Mouse (Mus musculus): ENCODE measurements around the gene Arpc1a. TPM values are rescaled to one million over a fixed set of nuclear protein-coding genes. Genes with fewer than 3 reads are reported as not detected.
"Not testable (repeated sequence)": the region's sequence is repeated elsewhere in the genome, so short reads cannot be mapped to it uniquely, and the experiment has no call there.

The Arpc1a gene
- total RNA-seq (2021) = 10 to 100 TPM; 65.0 to 66.6 TPM
- long read RNA-seq, experiment 1, transcript Arpc1a-201 (10 exons, 1,632 nt) = major isoform, 63 of 109 reads
- long read RNA-seq, experiment 1, partial matches to known transcripts = 37 of 109 reads
- long read RNA-seq, experiment 1, other reads (novel, unspliced or antisense) = 7 of 109 reads
- long read RNA-seq, experiment 2, transcript Arpc1a-201 (10 exons, 1,632 nt) = major isoform, 70 of 88 reads
- long read RNA-seq, experiment 2, partial matches to known transcripts = 12 of 88 reads
- long read RNA-seq, experiment 2, other reads (novel, unspliced or antisense) = 4 of 88 reads

DNA sequence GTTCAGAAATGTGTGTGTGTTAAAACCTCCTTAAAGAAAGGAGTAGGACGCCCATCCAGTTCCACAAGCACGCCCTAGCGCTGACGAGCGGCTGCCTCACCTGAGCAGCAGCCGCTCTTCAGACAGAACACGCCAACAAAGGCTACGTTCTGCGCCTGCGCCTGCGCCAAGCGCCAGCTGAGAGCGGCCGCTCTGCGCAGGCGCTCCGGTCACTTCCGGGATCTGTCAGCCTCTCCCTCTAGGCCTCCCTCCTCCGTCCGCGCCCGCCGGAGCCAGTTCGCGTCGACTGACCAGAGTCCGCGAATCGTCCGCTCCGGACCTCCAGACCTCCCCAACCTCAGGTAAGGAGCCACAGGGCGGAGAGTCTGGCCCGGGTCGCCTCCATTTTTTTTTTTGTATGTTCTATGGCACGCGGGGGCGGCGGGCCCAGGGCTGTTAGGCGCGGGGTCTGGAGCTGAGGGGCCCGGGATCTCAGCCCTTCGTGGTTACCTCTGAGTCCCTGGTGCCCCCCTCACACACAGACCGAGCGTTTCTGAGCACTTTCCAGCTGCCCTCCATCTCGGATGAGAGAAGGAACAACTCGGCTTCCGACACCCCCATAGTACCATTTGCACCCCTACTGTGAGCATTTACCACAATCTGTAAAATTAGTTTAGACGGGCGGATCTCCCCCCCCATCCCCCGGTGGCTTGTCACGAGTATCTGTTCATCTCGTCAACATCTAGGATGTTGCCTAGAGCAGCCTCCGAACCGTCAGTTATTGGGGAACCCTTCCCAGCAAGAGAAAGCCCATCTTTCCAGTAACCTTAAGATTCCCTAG is at the start of gene Arpc1a, which contains the start of gene Kpna7:
Gene Arpc1a (plus strand): TSS at position 199 of the 820 bp plus-strand sequence.
Gene Kpna7 (minus strand): TSS at position 399 of the 820 bp plus-strand sequence.
- DNase-seq (ENCODE audit: low spot score in 2 of 2) = peak; percentile 88 to 95

DNA sequence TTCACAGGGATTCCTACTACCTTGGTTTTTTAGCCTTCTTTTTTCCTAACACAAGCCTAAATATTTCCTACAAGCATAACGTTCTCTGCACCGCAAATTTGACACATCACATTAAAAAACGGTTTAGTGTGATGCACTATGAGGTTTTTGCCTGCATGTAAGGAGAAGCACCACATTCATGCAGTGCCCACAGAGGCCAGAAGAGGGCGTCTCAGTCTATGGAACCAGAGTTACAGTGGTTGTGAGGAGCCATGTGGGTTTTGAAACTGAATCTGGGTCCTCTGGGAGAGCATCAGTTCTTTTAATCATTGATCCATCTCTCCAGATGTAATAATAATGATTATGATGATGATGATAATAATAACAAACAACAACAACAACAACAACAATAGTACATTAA is 42.0 kb upstream of the Arpc1a start:
- DNase-seq (ENCODE audit: low spot score in 2 of 2) = no peak

DNA sequence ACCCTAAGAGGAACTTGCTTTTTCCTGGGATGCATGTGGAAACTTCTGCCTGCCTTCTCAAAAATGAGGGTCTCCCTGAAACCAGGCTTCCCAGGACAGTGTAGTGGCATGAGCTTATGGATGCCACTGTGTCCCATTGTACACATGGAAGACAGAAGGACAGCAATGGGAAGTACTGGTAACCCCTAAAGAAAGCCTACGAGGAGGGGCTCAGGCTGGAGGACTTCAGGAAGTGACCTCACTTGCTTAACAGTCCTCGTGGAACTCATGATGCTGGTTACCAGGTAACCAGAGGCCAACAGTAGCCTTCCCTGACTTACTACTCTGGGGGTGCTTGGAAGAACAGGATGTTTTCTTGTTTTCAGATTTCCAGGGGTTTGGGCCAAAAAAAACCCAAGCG is 40.9 kb upstream of the Arpc1a start, which contains the start of gene 1700018F24Rik:
Gene 1700018F24Rik (plus strand): TSS at position 301 of the 400 bp plus-strand sequence.
- DNase-seq (ENCODE audit: low spot score in 2 of 2) = not testable (repeated sequence)

DNA sequence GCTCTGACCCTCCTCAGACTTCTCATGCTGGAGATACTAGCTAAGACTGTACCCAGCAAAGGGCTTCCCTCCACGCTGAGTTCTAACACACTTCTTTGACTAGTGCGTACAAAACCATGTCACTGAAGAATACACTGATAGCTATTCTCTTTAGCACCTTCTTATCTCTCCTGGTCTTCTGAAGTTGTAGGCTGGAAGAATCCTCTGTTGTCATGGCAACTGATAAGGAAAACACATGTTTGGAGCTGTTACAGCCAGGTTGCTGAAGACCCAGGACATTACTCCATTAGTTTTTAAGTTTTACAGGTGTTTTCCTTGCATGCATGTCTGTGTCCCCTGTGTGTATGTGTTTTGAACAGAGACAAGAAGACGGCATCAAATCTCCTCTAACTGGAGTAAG is 29.4 kb upstream of the Arpc1a start:
- not testable (repeated sequence) for DNase-seq (ENCODE audit: low spot score in 2 of 2)

DNA sequence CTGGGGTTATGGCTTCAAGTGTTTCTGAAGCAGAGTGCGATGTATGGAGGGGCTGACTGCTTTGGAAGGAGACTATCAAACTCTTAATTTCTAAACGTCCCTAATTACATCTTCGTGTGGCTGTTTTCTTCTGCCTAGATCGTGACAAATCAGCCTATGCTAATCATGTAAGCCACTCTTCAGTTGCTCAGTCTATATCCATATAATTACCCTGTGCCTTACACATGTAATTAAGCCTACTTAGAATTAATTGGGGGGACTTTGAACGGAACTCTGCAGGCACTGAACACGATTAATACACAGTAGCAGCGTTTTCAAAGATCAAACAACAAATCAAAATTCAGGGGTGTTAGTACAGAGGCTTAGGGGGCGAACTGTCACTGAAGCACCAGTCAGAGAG is 25.7 kb upstream of the Arpc1a start:
- DNase-seq (ENCODE audit: low spot score in 2 of 2) = no peak

DNA sequence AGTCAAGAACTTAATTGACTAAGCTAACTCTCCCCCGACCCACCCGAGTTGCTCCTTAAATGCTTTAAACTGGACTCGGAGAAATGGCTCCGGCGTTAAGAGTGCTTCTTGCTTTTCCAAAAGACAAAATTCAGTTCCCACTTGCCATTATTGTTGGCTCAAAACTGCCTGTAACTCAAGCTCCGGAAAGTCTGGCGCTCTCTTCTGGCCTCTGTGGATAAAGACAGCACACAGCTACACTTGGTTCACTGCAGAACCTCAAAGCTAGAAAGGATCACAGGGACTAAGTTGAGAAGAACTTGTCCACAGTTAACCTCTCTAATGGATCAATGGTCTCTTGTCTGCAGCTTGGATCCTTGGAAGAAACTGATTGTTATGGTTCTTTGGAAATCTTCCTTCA is 24.9 kb upstream of the Arpc1a start:
- DNase-seq (ENCODE audit: low spot score in 2 of 2) = no peak

DNA sequence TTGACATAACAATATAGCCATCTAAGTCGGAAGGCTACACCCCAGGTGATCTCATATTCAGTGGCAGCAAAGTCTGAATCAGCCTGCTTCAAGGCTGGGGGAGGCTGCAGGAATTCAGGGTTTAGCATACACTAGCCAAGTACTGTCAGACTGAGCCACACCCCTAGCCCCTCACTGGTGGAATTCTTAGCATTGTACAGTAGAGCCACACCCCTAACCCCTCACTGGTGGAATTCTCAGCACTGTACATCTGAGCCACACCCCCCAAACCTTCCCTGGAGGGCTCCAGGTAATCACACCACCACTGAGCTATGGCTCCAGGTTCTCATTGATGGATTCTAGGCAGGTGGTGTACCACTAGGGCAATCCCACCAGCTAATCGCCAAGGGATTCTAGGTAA is 24.1 kb upstream of the Arpc1a start:
- DNase-seq (ENCODE audit: low spot score in 2 of 2) = no peak

DNA sequence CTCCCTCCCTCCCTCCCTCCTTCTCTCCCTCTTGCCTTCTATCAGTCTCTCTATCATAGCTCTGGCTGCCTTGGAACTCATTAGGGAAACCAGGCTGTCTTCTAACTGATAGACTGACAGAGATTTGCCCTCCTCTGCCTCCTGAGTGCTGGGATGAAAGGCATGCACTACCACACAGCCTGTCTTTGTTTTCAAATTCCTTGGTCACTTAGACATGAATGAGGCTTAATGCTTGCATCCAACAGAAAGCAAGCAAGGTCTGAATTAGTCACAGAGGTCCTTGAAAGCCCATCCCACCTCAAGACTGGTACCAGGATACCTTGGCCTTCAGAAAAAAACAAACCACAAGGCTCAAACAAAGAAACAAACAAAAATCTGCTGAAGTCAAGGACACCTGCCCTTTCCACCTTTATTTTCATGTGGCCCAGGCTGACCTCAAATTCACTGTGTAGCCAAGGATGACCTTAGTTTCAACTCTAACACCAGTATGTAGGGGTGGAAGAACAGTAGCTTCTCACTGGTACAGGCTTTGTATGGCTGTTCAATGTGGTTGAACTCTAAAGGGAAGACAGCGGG is 18.8 kb upstream of the Arpc1a start:
- DNase-seq (ENCODE audit: low spot score in 2 of 2) = no peak

DNA sequence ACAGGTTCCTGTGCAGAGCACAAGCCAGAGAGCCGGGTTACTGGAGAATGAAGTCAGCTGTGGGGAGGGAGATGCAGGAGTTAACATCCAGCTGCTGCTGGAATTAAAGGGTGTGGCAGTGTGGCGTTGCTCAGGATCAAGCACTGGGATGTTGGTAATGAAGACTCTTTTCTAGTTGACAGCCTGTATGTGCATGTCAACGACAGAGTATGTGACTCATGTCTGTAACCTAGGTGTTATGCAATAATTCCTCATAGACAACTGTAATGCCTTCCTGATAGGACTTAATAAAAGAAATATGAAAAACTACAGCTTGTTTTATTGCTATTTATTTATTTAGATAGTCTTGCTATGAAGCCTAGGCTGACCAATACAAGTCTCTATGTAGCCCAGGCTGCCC is 14.8 kb upstream of the Arpc1a start:
- no peak for DNase-seq (ENCODE audit: low spot score in 2 of 2)

DNA sequence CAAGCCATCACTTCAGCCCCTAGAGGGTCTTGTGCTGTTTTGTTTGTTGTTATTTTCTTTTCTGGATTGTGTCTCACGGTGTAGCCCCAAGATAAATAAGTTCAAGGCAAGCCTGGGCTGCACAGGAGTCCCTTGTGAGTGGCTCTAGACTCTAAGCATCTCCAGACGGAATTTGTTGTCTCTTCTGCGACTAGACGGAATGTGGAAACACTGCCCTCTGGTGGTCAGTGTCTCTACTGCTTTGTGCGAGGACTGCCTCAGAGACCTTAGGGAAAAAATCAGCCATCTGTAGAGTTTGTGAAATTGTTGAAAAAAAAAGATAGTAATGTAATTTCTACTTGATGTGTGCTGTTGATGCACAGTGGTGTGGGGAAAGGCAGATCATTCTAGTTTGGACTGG is 13.9 kb upstream of the Arpc1a start:
- DNase-seq (ENCODE audit: low spot score in 2 of 2) = peak; percentile 48 to 75

DNA sequence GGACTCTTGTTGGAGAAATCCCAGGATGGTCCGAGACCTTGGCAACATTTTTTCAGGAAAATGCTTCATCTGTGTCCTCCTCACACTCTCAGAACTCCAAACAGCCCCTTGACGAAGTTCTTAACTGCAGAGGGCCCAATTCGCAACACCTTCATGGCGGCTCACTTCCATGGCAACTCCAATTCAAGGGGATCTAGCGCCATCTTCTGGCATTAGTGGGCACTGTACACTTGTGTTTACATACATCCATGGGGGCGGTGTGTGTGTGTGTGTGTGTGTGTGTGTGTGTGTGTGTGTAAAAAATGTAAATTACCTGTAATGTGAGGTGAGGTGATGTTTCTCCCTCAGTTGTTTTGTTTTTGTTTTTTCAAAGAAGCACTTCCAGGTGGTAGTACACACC is 12.3 kb upstream of the Arpc1a start:
- DNase-seq (ENCODE audit: low spot score in 2 of 2) = no peak

DNA sequence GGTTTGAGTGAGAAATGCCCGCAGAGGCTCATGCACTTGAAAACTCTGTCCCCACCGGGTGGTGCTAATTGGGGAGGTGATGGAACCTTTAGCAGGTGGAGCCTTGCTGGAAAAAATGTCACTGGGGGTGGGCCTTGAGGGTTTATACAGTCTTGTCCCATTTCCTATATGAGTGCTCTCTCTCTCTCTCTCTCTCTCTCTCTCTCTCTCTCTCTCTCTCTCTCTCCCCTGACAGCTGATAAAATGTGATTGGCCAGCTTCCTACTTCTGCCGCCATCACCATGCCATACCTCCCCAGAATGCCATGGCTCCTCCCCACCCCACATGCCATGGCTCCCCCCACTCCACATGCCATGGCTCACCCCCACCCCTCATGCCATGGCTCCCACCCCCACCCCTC is 8.5 kb upstream of the Arpc1a start:
- no peak for DNase-seq (ENCODE audit: low spot score in 2 of 2)

DNA sequence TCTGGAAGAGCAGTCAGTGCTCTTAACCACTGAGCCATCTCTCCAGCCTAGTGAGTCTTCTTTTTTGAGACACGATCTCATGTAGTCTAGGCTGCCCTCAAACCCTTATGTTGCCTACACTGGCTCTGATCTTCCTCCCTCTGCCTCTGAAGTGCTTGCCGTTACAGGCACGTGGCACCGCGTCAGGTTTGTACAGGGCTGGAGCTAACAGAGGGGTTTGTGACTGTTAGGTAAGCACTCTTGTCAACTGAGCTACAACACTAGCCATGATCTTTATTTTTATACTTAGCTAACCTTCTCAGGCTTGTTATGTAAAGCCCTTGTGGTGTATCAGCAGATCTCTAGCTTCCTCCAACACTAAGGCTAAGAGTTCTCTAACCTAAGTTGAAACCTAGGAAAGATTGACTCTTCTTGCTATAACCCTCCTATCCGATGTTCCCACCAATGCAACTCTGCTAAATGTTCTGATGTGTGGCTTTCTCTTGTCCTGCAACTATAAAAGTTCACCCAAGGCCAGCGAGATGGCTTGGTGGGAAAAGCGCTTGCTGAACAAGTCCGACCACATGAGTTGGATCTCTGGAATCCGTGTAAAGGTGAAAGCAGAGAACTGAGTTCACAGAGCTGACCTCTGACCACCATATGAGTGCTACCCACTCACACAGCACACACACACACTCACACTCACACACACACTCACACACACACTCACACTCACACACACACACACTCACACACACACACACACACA is 1.6 kb upstream of the Arpc1a start:
- DNase-seq (ENCODE audit: low spot score in 2 of 2) = no peak

DNA sequence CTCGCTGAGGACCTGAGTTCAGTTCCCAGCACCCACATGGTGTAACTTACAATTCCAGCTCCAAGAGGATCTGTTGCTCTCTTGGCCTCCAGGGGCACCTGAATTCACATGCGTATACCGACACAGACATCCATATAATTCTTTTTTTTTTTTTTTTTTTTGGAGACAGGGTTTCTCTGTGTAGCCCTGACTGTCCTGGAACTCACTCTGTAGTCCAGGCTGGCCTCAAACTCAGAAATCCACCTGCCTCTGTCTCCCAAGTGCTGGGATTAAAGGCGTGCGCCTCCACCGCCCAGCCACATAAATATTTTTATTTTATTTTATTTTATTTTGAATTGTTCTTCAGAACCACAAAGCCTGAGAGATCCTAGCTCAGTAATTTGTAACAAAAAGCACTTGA is 429 bp upstream of the Arpc1a start:
- not testable (repeated sequence) for DNase-seq (ENCODE audit: low spot score in 2 of 2)

DNA sequence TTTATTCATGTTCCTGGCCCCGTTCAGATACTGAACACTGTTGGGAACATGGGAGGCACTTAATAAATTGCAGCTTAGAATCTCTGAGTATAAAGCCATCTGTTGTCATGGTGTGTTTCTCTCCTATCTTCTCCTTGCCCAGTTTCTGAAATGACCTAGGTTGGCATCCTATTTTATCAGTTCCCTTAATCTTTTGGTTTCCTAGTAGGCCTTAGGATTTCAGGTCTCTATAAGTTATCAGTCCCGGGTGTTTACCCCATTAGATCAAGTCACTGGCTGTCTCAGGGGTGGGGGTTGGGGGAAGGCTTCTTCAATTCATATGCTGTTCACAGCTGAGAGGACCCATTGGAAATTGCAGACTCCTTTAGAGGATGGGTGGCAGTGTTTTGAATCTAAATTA is 1.2 kb downstream of the Arpc1a start:
- no peak for DNase-seq (ENCODE audit: low spot score in 2 of 2)

DNA sequence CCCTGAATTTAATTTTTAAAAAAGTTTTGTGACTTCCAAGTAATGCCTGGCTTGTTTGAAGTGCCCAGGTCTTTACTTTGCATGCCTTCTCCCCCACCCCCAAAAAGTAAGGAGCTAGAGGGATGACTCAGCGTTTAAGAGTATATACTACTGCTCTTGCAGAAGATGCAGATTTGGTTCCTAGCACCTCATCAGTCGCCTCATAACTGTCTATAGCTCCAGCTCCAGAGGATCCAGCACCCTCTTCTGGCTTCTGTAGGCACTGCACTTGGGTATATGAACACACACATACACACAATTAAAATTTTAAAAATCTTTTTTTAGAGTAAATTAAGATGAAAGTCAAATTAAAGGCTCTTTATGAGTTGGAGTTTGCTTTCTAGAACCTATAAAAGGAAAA is 4.6 kb downstream of the Arpc1a start:
- no peak for DNase-seq (ENCODE audit: low spot score in 2 of 2)

DNA sequence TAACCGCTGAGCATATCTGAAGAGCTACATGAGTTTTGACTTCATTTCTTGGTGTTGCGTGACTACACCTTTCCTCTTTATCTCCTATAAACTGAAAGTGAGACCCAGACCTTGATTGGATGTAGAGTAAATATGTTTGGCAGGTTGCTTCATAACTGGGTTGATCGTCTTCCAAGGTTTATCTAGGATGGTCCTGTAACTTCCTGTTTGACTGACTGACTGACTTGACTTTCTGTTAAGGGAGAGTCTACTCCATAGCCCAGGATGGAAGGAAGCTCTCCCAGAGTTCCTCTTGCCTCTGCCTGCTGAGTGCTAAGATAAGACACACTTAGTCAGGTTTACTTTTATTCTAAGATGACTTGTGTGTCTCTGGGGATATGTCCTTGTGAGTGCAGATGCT is 6.2 kb downstream of the Arpc1a start:
- DNase-seq (ENCODE audit: low spot score in 2 of 2) = no peak

DNA sequence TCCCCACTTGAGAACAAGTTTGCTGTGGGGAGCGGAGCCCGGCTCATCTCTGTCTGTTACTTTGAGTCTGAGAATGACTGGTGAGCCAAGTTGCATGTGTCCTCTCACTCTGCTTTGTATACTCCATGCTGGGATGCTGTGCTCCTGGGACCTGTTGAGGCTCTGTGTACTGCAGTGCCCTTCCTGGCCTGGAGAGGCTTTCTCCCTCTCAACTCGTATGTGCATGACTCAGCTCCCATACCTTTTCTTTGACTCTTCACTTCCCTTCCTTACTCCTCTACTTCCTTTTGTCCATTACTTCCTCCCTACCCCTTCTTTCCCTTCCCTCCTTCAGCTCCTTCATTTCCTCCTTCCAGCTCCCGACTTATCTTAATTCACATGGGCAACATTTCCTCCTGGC is 12.6 kb downstream of the Arpc1a start:
- no peak for DNase-seq (ENCODE audit: low spot score in 2 of 2)

DNA sequence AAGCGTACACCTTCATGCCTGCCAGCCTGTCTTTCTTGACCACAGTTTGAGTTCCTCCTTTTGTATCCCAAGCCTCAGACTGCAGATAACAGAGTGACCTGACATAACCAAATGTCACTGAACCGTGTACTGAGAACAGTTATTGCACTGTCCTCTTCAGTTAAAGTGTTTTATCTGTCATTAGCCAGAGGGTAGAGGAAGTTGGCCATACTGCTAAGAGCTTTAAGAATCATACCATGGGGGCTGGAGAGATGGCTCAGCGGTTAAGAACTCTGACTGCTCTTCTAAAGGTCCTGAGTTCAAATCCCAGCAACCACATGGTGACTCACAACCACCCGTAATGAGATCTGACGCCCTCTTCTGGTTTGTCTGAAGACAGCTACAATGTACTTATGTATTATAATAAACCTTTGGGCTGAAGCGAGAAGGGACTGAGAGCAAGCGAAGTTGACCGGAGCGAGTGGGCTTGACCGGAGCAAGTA is 14.8 kb downstream of the Arpc1a start:
- no peak for DNase-seq (ENCODE audit: low spot score in 2 of 2)

DNA sequence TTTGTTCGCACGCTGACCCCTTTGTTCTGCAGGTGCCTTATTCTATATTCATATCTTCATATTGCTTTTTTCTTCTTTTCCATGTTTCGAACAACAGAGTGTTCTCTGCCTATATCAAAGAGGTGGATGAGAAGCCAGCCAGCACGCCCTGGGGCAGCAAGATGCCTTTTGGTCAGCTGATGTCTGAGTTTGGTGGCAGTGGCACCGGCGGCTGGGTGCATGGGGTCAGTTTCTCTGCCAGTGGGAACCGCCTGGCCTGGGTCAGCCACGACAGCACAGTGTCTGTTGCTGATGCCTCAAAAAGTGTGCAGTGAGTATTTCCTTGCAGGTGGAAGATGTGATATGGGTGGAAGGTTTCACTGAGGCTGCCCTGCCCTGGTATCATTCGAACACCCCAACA is 17.3 kb downstream of the Arpc1a start:
- no peak for DNase-seq (ENCODE audit: low spot score in 2 of 2)

DNA sequence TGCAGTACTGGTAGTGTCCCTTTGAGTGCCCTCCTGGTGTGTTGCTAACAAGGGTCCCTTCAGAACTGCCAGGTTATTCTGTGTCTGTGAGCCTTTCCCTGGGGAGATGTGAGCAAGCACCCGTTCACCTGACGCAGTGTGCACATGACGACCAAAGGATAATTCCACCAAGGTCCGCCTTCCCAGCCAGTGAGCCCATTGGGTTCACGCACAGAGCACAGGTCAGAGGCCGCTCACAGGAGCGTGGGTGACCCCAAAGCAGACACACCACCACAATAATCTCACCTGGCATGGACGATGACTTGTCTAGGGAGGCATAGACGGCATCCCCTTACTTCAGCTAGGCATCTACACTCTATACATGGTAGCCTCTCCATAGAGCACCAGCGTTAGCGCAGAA is 17.8 kb downstream of the Arpc1a start:
- DNase-seq (ENCODE audit: low spot score in 2 of 2) = not testable (repeated sequence)

Data from gastrocnemius, postnatal 4 days (tissue).